Mouse (Mus musculus) left cerebral cortex, adult 6 months (tissue): ENCODE data around the gene Tfe3. TPM values are rescaled to one million over a fixed set of nuclear protein-coding genes. Genes with fewer than 3 reads are reported as not detected.

Experiments
- long read RNA-seq, 2 experiments: library from polyadenylated mRNA; unstranded; transcript quantifications; one replicate each; pipeline ENCODE4 v2.0.0; 2019 to 2020
- polyA plus RNA-seq: library from polyadenylated mRNA; unstranded; fragments of <200 nt; fragmentation: Nextera tagmentation; gene quantifications from 2 replicates; pipeline ENCODE4 v1.2.3, GENCODE M21; 2021

Tfe3 gene
- polyA plus RNA-seq, result 7.3 and 12.4 TPM in 2 replicates
- long read RNA-seq, experiment 1, transcript Tfe3-206 (10 exons, 3,239 nt), result minor isoform, 7 of 65 reads
- long read RNA-seq, experiment 1, transcript Tfe3-202 (9 exons, 3,163 nt), result minor isoform, 6 of 65 reads
- long read RNA-seq, experiment 1, transcript Tfe3-201 (10 exons, 3,277 nt), result major isoform, 30 of 65 reads
- long read RNA-seq, experiment 1, partial matches to known transcripts, result 4 of 65 reads
- long read RNA-seq, experiment 1, other reads (novel, unspliced or antisense), result 17 of 65 reads
- long read RNA-seq, experiment 2, partial matches to known transcripts, result 5 of 6 reads
- long read RNA-seq, experiment 2, other reads (novel, unspliced or antisense), result 0 of 6 reads

DNA sequence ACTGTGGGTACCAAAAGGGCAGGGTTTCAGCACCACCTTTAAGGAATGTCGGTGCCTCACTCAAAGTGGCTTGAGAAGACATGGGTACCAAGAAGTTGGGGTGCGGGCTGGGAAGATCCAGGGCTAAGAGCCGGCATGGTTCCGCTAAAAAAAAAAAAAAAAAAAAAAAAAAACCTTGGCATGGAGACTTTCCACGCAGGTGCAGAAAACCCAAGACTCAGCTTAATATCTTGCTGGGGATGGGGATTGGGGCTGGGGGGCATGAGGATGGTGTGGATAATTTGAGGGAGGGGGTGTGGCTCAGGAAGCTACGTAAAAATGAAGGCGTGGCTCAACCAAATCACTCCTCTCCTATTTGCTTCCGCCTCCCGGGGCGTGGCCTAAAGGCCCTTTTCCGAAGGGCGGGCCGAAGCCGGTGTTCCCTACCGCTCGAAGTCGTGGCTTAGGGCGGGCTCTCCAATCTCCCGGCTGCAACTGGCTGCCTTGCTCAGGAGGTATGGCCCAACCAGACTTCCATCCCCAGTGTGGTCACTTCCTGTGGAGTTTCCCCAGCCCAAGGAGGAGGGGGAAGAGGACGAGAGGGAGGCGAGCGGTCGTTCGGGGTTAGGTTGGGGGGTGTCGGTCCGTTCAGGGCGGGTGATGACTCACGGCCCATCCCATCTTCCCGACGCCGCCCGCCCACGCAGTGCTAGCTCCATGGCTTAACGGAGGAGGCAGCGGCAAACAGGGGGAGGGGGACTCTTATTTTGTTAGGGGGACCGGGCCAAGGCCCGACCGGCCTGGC is at the start of gene Tfe3:
TSS of gene Tfe3 (plus strand) at position 424 of the 784 bp plus-strand sequence.

DNA sequence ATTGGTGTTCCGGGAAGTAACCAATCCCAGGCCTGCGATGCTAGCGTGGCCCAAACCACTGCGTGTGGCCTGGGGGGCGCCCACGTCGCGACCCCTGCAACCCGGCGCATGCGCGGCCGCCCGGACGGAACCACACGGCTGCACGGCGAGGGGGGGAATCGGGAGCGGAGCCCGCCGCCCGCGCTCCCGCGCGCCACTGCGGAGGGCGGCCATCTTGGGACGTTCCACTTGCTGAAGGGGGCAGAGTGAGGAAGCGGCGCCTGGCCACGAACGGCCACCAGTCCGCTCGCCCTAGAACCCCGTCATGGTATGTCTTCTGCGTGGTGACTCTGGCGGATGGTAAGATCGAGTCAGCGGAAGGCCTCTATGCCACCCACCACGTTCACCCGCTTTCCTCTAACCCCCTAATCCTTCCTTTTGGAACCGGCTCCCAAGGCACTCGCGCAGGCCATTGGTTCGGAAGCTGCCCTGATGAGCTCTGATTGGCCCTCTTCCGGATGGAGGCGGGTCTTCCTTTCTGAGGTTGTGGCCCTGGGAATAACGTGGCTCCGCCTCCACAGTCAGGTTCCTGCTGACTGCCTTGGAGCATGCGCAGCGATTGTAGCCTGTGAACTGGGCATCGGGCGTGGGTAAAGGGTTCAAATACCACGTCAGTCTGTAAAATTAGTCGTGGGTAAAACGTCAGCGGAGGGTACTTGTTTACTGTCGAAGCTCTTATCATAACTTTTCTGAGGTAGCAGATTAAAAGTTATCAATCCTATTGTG is 48.0 kb upstream of the Tfe3 start, which contains the start of gene Wdr45:
TSS of gene Wdr45 (plus strand) at position 199 of the 765 bp plus-strand sequence.

DNA sequence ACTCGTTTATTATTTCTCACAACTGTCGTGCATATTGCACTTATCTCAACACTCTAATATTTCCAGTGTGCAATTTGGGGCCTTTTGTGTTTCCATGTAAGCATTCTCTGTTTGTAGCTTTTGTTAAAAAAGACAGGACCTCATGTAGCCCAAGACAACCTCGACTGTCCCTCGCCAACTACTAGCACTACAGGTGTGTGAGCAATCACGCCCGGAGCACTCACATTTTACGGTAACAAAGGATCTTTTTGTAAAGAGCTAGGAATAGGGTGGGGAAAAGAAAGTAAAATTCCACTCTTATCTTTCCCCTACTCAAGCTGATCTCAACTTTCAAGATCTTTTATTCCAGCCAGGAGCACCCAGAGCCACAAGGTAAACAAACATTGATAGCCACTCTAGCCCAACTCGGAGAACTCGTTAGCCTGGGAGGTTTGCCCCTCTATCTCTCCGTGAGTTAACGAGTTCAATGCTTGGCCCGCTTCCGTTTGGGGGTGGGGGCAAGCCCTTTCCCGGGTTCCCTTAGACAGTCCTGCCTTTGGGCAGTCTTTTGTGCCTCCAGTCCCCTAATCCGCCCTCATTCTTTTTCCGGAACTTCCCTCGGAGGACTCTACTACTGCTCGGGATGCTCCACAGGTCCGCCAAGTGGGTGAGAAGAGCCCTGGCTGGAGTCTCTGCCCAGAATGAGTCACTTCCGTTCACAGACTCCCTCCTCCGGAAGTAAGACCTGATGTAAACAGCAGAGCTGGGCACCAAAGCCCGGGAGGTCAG is 40.7 kb upstream of the Tfe3 start, which contains the start of gene Gm45208:
TSS of gene Gm45208 (plus strand) at position 732 of the 768 bp plus-strand sequence.

DNA sequence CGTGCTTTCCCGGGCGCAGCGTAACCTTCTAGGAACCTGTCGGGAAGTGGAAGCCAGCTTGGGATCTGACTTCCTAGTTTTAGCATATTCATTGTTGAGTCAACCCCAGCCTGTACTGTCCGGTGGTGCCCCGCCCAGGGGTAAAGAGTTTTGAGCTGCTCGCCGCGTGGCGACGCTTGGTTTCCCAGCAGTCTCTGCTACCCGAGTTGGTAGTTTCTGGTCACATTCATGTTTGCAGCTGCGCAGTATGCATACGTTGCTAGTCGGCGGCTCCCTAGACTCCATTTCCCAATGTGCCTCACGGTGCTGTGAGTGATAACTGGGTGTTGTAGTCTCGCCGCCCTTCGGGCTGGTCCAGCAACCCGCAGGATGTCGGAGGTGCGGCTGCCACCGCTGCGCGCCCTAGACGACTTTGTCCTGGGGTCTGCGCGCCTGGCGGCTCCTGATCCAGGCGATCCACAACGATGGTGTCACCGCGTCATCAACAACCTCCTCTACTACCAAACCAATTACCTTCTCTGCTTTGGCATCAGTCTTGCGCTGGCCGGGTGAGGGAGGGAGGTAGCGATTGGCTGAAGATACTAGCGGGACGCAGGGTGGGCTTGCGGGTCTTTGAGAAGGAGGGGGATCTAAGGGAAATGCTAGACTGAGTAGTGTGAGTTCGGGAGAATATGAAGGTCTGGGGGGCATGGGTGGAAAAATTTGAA is 34.0 kb upstream of the Tfe3 start, which contains the start of gene Praf2:
TSS of gene Praf2 (plus strand) at position 225 of the 707 bp plus-strand sequence.

DNA sequence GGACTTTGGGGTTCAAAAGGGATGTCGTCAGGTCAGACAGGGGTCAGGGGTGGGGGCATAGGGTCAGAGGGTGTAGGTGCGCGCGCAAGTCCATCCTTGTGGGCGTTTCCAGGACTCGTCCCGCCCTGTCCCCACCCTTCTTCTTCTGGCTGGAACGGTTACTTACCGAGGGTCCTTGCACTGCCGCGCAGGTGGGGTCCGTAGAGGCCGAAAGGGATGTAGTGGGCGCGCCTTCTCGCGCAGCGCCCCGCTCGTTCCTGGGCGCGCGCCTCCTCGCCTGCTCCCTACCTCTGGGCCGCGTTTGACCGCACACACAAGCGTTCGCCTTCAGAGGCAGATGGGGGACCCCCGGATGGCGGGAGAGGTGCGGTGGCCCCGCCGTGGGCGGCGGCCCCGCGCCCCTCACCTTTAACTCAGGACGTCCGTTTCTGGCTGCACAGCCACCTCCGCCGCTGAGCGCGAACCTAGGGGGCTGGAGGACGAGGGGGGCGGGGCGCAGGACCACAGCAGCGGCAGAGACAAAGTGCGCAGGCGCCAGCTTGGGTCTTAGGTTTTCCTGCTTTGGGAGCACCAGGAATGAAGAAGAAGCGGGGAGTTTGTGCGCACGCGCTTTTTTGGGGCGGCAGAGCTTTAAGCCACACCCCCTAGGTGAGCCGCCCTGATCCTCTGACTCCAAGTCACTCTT is 11.8 kb upstream of the Tfe3 start, which contains the start of gene Ccdc120:
TSS of gene Ccdc120 (minus strand) at position 474 of the 685 bp plus-strand sequence.

DNA sequence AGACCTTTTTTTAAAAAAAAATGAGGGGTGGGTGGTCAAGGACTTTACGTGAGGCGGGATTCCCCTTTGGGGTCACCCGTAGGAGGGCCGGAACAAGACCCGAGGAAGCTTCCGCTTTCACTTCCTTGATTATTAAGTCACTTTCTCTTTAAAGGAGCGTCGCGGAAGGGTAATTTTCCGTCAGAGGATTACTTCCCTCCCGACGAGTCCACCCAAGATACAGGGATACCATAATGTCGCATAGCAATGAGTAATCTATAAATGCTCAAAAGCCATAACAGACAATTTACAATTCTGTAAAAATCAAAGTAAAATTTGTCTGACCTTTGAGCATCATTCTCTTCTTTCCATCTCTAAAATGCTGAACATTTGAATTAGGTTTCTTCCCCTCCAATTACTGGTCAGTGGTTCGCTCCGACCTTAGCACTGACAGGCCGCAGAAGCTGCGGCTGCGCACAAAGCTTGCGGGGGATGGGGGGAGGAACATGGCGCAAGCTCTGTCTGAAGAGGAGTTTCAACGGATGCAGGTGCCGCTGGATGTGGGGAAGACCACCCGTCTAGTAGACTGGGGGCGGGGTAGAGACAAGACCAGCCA is 27.3 kb downstream of the Tfe3 start, which contains the start of gene Gripap1:
TSS of gene Gripap1 (plus strand) at position 224 of the 595 bp plus-strand sequence.

DNA sequence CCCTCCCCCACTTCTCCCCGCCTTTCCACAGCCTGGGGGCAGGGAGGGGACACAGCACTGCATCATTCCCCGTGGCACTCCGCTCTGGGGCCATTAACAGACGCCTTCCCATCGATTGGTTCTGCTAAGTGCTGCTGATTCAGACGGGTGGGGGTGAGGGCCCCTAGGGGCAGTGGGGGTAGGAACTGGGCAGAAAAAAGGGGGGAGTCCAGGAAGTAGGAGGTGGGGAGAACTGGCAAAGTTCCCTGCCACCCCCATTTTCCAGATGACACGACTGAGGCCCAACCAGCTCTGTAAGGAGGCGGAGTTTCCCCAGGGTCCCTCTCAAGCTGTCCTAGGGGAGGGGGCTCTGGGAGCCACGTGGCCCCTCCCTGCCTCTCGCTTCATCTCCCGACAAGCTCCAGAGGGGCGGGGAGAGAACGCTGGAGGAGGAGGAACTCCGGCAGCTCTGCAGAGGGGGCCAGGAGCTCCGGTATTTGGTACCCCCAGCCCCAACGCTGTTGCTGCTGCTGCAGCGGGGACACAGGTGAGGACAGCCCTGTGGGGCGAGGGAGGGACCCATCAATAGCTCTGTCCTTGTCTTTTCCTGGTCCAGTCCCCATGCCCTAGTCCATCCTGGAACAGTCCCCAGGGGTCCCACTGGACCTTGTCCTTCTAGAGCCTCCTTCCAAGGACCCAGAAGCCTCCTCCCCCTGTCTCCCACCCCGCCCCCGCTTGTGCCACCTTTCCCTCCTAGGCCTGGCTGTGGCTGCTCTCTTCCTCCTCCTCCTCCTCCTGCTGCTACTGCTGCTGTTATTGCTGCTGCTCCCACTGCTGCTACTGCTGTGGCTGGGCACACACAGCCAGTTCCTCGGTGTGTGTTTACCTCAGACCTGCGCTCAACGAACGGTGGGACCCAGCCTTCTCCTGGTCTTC is 59.8 kb downstream of the Tfe3 start, which contains the start of gene Kcnd1:
TSS of gene Kcnd1 (plus strand) at position 425 of the 915 bp plus-strand sequence.

Other genes with a start within 250 kb of the Tfe3 start
- 0.49 TPM in 1 of 2 replicates, not detected in the other for gene Foxp3, start 188.9 kb upstream of the Tfe3 start, polyA plus RNA-seq
- 3.3 and 13.6 TPM in 2 replicates for gene Ppp1r3f, start 188.3 kb upstream of the Tfe3 start, polyA plus RNA-seq
- 21.8 and 27.4 TPM in 2 replicates for gene Ccdc22, start 157.0 kb upstream of the Tfe3 start, polyA plus RNA-seq
- not detected in 2 replicates for gene Cacna1f, start 155.5 kb upstream of the Tfe3 start, polyA plus RNA-seq
- gene Syp, start 124.1 kb upstream of the Tfe3 start, polyA plus RNA-seq, result 229 and 565 TPM in 2 replicates
- gene Prickle3, start 105.3 kb upstream of the Tfe3 start, polyA plus RNA-seq, result 1.1 and 1.3 TPM in 2 replicates
- gene Plp2, start 91.2 kb upstream of the Tfe3 start, polyA plus RNA-seq, result 12.5 and 19.4 TPM in 2 replicates
- gene Magix, start 81.3 kb upstream of the Tfe3 start, polyA plus RNA-seq, result 0.20 and 0.41 TPM in 2 replicates
- gene Gpkow, start 65.4 kb upstream of the Tfe3 start, polyA plus RNA-seq, result 14.0 and 20.9 TPM in 2 replicates
- 16.0 and 48.4 TPM in 2 replicates for gene Wdr45, start 48.2 kb upstream of the Tfe3 start, polyA plus RNA-seq
- 0.53 TPM in 1 of 2 replicates, not detected in the other for gene Gm45208, start 40.3 kb upstream of the Tfe3 start, polyA plus RNA-seq
- gene Praf2, start 34.1 kb upstream of the Tfe3 start, polyA plus RNA-seq, result 110 and 132 TPM in 2 replicates
- gene Ccdc120, start 11.7 kb upstream of the Tfe3 start, polyA plus RNA-seq, result 7.5 and 8.8 TPM in 2 replicates
- gene Gripap1, start 27.2 kb downstream of the Tfe3 start, polyA plus RNA-seq, result 35.3 and 40.6 TPM in 2 replicates
- 3.7 and 5.4 TPM in 2 replicates for gene Kcnd1, start 59.7 kb downstream of the Tfe3 start, polyA plus RNA-seq
- 6.5 and 37.5 TPM in 2 replicates for gene Otud5, start 78.8 kb downstream of the Tfe3 start, polyA plus RNA-seq
- gene Pim2, start 115.7 kb downstream of the Tfe3 start, polyA plus RNA-seq, result 34.2 and 39.8 TPM in 2 replicates
- 17.0 and 19.7 TPM in 2 replicates for gene Slc35a2, start 121.5 kb downstream of the Tfe3 start, polyA plus RNA-seq
- 64.3 and 77.7 TPM in 2 replicates for gene Pqbp1, start 136.7 kb downstream of the Tfe3 start, polyA plus RNA-seq
- 52.7 and 64.9 TPM in 2 replicates for gene Timm17b, start 136.8 kb downstream of the Tfe3 start, polyA plus RNA-seq
- not detected in 2 replicates for gene Gm10491, start 145.3 kb downstream of the Tfe3 start, polyA plus RNA-seq
- gene Gm10490, start 147.0 kb downstream of the Tfe3 start, polyA plus RNA-seq, result not detected in 2 replicates
- 460 and 1,161 TPM in 2 replicates for gene Pcsk1n, start 157.3 kb downstream of the Tfe3 start, polyA plus RNA-seq
- gene Eras, start 166.0 kb downstream of the Tfe3 start, polyA plus RNA-seq, result not detected in 2 replicates
- 9.2 and 9.8 TPM in 2 replicates for gene Hdac6, start 185.3 kb downstream of the Tfe3 start, polyA plus RNA-seq
- not detected in 2 replicates for gene Gata1, start 215.5 kb downstream of the Tfe3 start, polyA plus RNA-seq